Mouse (Mus musculus) cerebral cortex, adult 2 months (tissue): ENCODE measurements around the gene Gm20814.

ENCODE experiments used
- WGBS: fragments of 180-500 bp; shearing (Covaris S2); methylation state at CpG from one replicate; pipeline ENCODE4 v1.1.7; 2018; 5-methylcytosine and 5-hydroxymethylcytosine counted together

Gm20814 gene

DNA sequence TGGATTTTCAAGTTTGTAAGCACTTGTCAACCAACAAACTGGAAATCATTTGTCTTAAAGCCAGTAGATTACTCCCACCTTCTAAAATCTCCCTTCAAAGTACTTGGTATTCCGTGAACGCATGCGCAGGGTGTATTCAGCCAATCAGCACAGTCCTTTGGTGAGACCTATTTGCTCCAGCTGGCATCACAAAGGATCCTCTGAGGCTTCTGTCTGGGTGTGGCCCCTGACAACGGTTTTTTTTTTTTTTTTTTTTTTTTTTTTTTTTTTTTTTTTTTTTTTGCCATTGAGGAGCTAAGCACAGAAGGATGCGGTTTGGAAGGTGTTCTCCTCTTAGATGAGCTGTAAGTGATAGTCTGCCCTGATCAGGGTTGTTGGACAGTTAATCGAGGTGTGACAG lies at the start of gene Gm20814:
Gm20814 (plus strand) TSS at position 301 of the 400 bp plus-strand sequence.
- no CpG with 5 or more reads among the region's 6 CpGs for WGBS
